Mouse (Mus musculus) embryonic facial prominence, embryonic 13.5 days (tissue): Measurements from ENCODE around the gene Znrd1as. TPM values are rescaled to one million over a fixed set of nuclear protein-coding genes. Genes with fewer than 3 reads are reported as not detected.

Source experiments
- ATAC-seq: fragments of 200-750 bp; cut with Nextera tagmentation; 2 replicates; pipeline ENCODE4 v1.8.0; 2017; ENCODE audit warnings: low read depth; ENCODE audit not compliant: insufficient number of reproducible peaks, insufficient read depth, low FRiP score, low TSS enrichment
- H3K27ac ChIP-seq: fragments of 300-500 bp; sonication (generic); 2 replicates; pipeline ENCODE4 v1.5.1; 2015; ENCODE audit warnings: moderate library complexity, mild to moderate bottlenecking, inconsistent platforms
- H3K27me3 ChIP-seq: fragments of 300-500 bp; sonication (generic); 2 replicates; pipeline ENCODE4 v1.6.1; 2015; ENCODE audit warnings: mild to moderate bottlenecking, inconsistent platforms
- H3K36me3 ChIP-seq: fragments of 300-500 bp; sonication (generic); 2 replicates; pipeline ENCODE4 v1.6.1; 2015; ENCODE audit warnings: mild to moderate bottlenecking, inconsistent platforms
- H3K4me1 ChIP-seq: fragments of 300-500 bp; sonication (generic); 2 replicates; pipeline ENCODE4 v1.6.1; 2015; ENCODE audit warnings: inconsistent platforms
- H3K4me2 ChIP-seq: fragments of 300-500 bp; sonication (generic); 2 replicates; pipeline ENCODE4 v1.6.1; 2015; ENCODE audit warnings: moderate library complexity, mild to moderate bottlenecking, inconsistent platforms
- H3K4me3 ChIP-seq: fragments of 300-500 bp; sonication (generic); 2 replicates; pipeline ENCODE4 v1.5.1; 2015; ENCODE audit warnings: mild to moderate bottlenecking, inconsistent platforms
- H3K9ac ChIP-seq: fragments of 300-500 bp; sonication (generic); 2 replicates; pipeline ENCODE4 v1.6.1; 2015; ENCODE audit warnings: mild to moderate bottlenecking, inconsistent platforms
- H3K9me3 ChIP-seq: fragments of 300-500 bp; sonication (generic); 2 replicates; pipeline ENCODE4 v1.6.1; 2016; ENCODE audit warnings: inconsistent platforms
- WGBS: fragments of 180-500 bp; shearing (Covaris S2); methylation state at CpG from one replicate; pipeline ENCODE4 v1.1.7; 2015; ENCODE audit warnings: mixed read lengths; 5-methylcytosine and 5-hydroxymethylcytosine counted together
- polyA plus RNA-seq: library from polyadenylated mRNA; unstranded; fragments of >200 nt; fragmentation: Nextera tagmentation; extraction: Ambion mirVana; gene quantifications from 2 replicates; pipeline ENCODE4 v1.2.1, GENCODE M21; 2015

The Znrd1as gene
- polyA plus RNA-seq, 1 experiment from 2014 or later: 4.9 TPM

GRCm38 (mm10) chr17:37000863-37001262 lies 42.5 kb downstream of the Znrd1as start, which contains the start of gene Zfp57:
Gene Zfp57, plus strand, starts transcription at chr17:37001163.
- no peak within 1 kb of the TSS for H3K27ac ChIP-seq
- ATAC-seq: no peak
- H3K36me3 ChIP-seq: peaks cover 7% of the 10 kb centered on the region; the same call in 1 of the 2 replicates
- WGBS: 95% methylated on average over 7 of the region's 7 CpGs
- H3K4me3 ChIP-seq: peak within 1 kb of the TSS; percentile 81; the same call in 1 of the 2 replicates
- H3K4me1 ChIP-seq: peaks cover 9% of the 10 kb centered on the region
- H3K9ac ChIP-seq: 0 out of 2 replicates have a peak within 1 kb of the TSS, but pooled peaks have one; percentile 4
- peak within 1 kb of the TSS; percentile 72 for H3K4me2 ChIP-seq
- no peaks in the 10 kb centered on the region for H3K9me3 ChIP-seq
- no peaks in the 10 kb centered on the region for H3K27me3 ChIP-seq

- peak; percentile 82 for ATAC-seq
- under 1% methylated on average over 49 of the region's 49 CpGs for WGBS
- Histone ChIP-seq H3K27ac (peak overlapping the region; percentile 93), H3K36me3 (peaks cover 22% of the 10 kb centered on the region), H3K4me2 (peak overlapping the region; percentile 72), H3K4me3 (peak overlapping the region; percentile 81), H3K27me3 (no peaks in the 10 kb centered on the region), H3K9me3 (no peaks in the 10 kb centered on the region), H3K4me1 (peaks cover 9% of the 10 kb centered on the region), H3K9ac (peak overlapping the region; percentile 96)
Observed at GRCm38 (mm10) chr17:37002364-37003330, 44.3 kb downstream of the Znrd1as start.

- H3K9me3 ChIP-seq: no peaks in the 10 kb centered on the region
- peaks cover 29% of the 10 kb centered on the region for H3K36me3 ChIP-seq
- 44% methylated on average over 4 of the region's 4 CpGs for WGBS
- H3K27ac ChIP-seq: peak overlapping the region; percentile 93; the same call in 1 of the 2 replicates
- peak overlapping the region; percentile 72 for H3K4me2 ChIP-seq
- ATAC-seq: no peak
- peak overlapping the region; percentile 81 for H3K4me3 ChIP-seq
- H3K27me3 ChIP-seq: no peaks in the 10 kb centered on the region
- H3K9ac ChIP-seq: peak overlapping the region; percentile 96
- peaks cover 9% of the 10 kb centered on the region for H3K4me1 ChIP-seq
Observed at GRCm38 (mm10) chr17:37003366-37003765, 45.0 kb downstream of the Znrd1as start.

GRCm38 (mm10) chr17:37008161-37008560 lies 49.8 kb downstream of the Znrd1as start:
- Histone ChIP-seq H3K9ac (no peak overlapping the region), H3K27me3 (no peaks in the 10 kb centered on the region), H3K4me1 (peaks cover 7% of the 10 kb centered on the region), H3K4me2 (no peak overlapping the region), H3K36me3 (peaks cover 58% of the 10 kb centered on the region), H3K27ac (no peak overlapping the region), H3K4me3 (no peak overlapping the region), H3K9me3 (no peaks in the 10 kb centered on the region)
- ATAC-seq: no peak
- 89% methylated on average over 6 of the region's 6 CpGs for WGBS

- no peak for ATAC-seq
- H3K36me3 ChIP-seq: peaks cover 58% of the 10 kb centered on the region
Observed at GRCm38 (mm10) chr17:37009460-37010042, 51.2 kb downstream of the Znrd1as start.

GRCm38 (mm10) chr17:37011719-37012118 lies 53.3 kb downstream of the Znrd1as start:
- Histone ChIP-seq H3K9ac (no peak overlapping the region), H3K4me2 (no peak overlapping the region), H3K27ac (no peak overlapping the region), H3K4me1 (peaks cover 4% of the 10 kb centered on the region; the same call in 1 of the 2 replicates), H3K4me3 (no peak overlapping the region), H3K9me3 (no peaks in the 10 kb centered on the region), H3K27me3 (no peaks in the 10 kb centered on the region), H3K36me3 (peaks cover 45% of the 10 kb centered on the region)
- no peak for ATAC-seq
- WGBS: 85% methylated on average over 3 of the region's 3 CpGs

More at GRCm38 (mm10) chr17:37009460-37010042, 51.2 kb downstream of the Znrd1as start:
- Histone ChIP-seq H3K4me2 (no peak overlapping the region), H3K27me3 (no peaks in the 10 kb centered on the region), H3K4me3 (no peak overlapping the region), H3K4me1 (no peaks in the 10 kb centered on the region), H3K9me3 (no peaks in the 10 kb centered on the region), H3K9ac (no peak overlapping the region), H3K27ac (no peak overlapping the region)
- 92% methylated on average over 17 of the region's 17 CpGs for WGBS

- Histone ChIP-seq H3K36me3 (peaks cover 41% of the 10 kb centered on the region), H3K27me3 (no peaks in the 10 kb centered on the region), H3K27ac (no peak overlapping the region), H3K9me3 (no peaks in the 10 kb centered on the region), H3K4me2 (no peak overlapping the region), H3K4me1 (peaks cover 5% of the 10 kb centered on the region; the same call in 1 of the 2 replicates), H3K9ac (no peak overlapping the region), H3K4me3 (no peak overlapping the region)
- 73% methylated on average over 5 of the region's 5 CpGs for WGBS
- ATAC-seq: no peak
Observed at GRCm38 (mm10) chr17:37012141-37012540, 53.7 kb downstream of the Znrd1as start.

Other genes starting within 250 kb of the Znrd1as start
- gene H2-M10.5, start 185.7 kb upstream of the Znrd1as start, polyA plus RNA-seq: not detected in 2 replicates
- gene H2-M10.6, start 146.4 kb upstream of the Znrd1as start, polyA plus RNA-seq: not detected in 2 replicates
- 55.7 and 60.3 TPM in 2 replicates for gene Trim26, start 121.5 kb upstream of the Znrd1as start, polyA plus RNA-seq
- 0.24 and 0.48 TPM in 2 replicates for gene Trim15, start 91.4 kb upstream of the Znrd1as start, polyA plus RNA-seq
- 1.8 and 4.7 TPM in 2 replicates for gene Trim10, start 89.0 kb upstream of the Znrd1as start, polyA plus RNA-seq
- not detected in 2 replicates for gene Trim40, start 68.5 kb upstream of the Znrd1as start, polyA plus RNA-seq
- not detected in 2 replicates for gene Trim31, start 60.5 kb upstream of the Znrd1as start, polyA plus RNA-seq
- 0.35 and 0.39 TPM in 2 replicates for gene Rnf39, start 15.7 kb upstream of the Znrd1as start, polyA plus RNA-seq
- gene Ppp1r11, start 6.9 kb upstream of the Znrd1as start, polyA plus RNA-seq: 118 and 130 TPM in 2 replicates
- gene Znrd1, start within 50 bp of the Znrd1as start, polyA plus RNA-seq: 106 and 115 TPM in 2 replicates
- gene 2410137M14Rik, start 22.6 kb downstream of the Znrd1as start, polyA plus RNA-seq: not detected in 2 replicates
- 1.4 TPM in 2 replicates for gene H2-M5, start 30.9 kb downstream of the Znrd1as start, polyA plus RNA-seq
- gene Zfp57, start 42.6 kb downstream of the Znrd1as start, polyA plus RNA-seq: 112 and 113 TPM in 2 replicates
- gene Mog, start 64.8 kb downstream of the Znrd1as start, polyA plus RNA-seq: 0.30 and 0.31 TPM in 2 replicates
- gene Gabbr1, start 87.4 kb downstream of the Znrd1as start, polyA plus RNA-seq: 15.8 and 16.1 TPM in 2 replicates
- gene Olfr90, start 129.9 kb downstream of the Znrd1as start, polyA plus RNA-seq: 0.10 TPM in 1 of 2 replicates, not detected in the other
- gene Olfr91, start 139.7 kb downstream of the Znrd1as start, polyA plus RNA-seq: not detected in 2 replicates
- gene Olfr92, start 161.5 kb downstream of the Znrd1as start, polyA plus RNA-seq: not detected in 2 replicates
- gene Olfr93, start 202.9 kb downstream of the Znrd1as start, polyA plus RNA-seq: not detected in 2 replicates
- gene Ubd, start 235.3 kb downstream of the Znrd1as start, polyA plus RNA-seq: not detected in 2 replicates
- not detected in 2 replicates for gene Olfr94, start 242.4 kb downstream of the Znrd1as start, polyA plus RNA-seq